Mouse (Mus musculus) MEL (cell line): ENCODE measurements around the gene Btbd17.

Experiments used
- CTCF ChIP-seq, 3 experiments: IDR thresholded peaks in 2 of 3; conservative IDR thresholded peaks in 1 of 3; 2 replicates each; pipeline ENCODE4 v1.5.1; 2011 to 2012; ENCODE audit warnings: low read length in 3 of 3, low read depth in 2 of 3, mild to moderate bottlenecking in 2 of 3, improper control_type of control experiment in 1 of 3, inconsistent platforms in 1 of 3, mixed read lengths in 1 of 3, moderate library complexity in 1 of 3; ENCODE audit not compliant: control insufficient read depth in 1 of 3, insufficient read depth in 1 of 3, poor library complexity in 1 of 3, severe bottlenecking in 1 of 3
- E2F4 ChIP-seq: IDR thresholded peaks from 2 replicates; pipeline ENCODE4 v1.6.1; 2011; ENCODE audit warnings: low read depth, low read length, improper control_type of control experiment, borderline replicate concordance
- MAZ ChIP-seq: IDR thresholded peaks from 2 replicates; pipeline ENCODE4 v1.6.1; 2012; ENCODE audit warnings: low read depth, mild to moderate bottlenecking, inconsistent platforms, low read length, improper control_type of control experiment
- POLR2A ChIP-seq, 2 experiments: IDR thresholded peaks; 2 replicates each; pipeline ENCODE4 v1.6.1; 2011 to 2012; ENCODE audit warnings: low read length in 2 of 2, mild to moderate bottlenecking in 2 of 2, control low read depth in 1 of 2, improper control_type of control experiment in 1 of 2, low read depth in 1 of 2, moderate library complexity in 1 of 2; ENCODE audit not compliant: control insufficient read depth in 1 of 2, insufficient read depth in 1 of 2, poor library complexity in 1 of 2
- TAL1 ChIP-seq: IDR thresholded peaks from 2 replicates; pipeline ENCODE4 v1.6.1; 2012; ENCODE audit warnings: mild to moderate bottlenecking, inconsistent platforms, low read length, moderate library complexity, mixed read lengths
- UBTF ChIP-seq: IDR thresholded peaks from 2 replicates; pipeline ENCODE4 v1.6.1; 2012; ENCODE audit warnings: low read depth, mild to moderate bottlenecking, inconsistent platforms, low read length, improper control_type of control experiment, moderate library complexity, borderline replicate concordance; ENCODE audit not compliant: insufficient read depth
- ZNF384 ChIP-seq: IDR thresholded peaks from 2 replicates; pipeline ENCODE4 v1.6.1; 2012; ENCODE audit warnings: low read depth, mild to moderate bottlenecking, inconsistent platforms, low read length, improper control_type of control experiment

DNA sequence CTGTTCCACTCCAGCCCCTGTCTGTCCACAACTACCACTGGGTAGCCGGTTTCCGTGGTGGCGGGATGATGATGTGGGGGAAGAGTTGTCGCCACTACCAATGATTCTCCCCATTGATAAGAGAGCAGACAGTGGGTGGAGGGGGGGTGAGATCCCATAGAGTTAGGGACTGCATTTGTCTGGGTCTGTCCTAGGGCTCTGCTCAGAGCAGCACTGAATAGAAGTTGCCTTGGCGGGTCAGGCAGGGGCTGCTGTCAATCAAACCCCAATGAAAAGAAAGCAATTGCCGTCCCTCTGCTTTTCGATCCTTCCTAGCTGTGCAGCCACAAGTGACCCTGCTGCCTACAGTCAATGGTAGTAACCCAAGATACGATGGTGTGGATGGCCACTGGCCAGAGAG, 8.2 kb upstream of the Btbd17 start:
- no peak for TF ChIP-seq ZNF384
- no peak for TF ChIP-seq E2F4
- no peak for TF ChIP-seq MAZ
- TF ChIP-seq CTCF (IDR thresholded peaks at IDR 0.05 in 2 of 3, conservative IDR thresholded peaks at IDR 0.05 in 1 of 3; ENCODE audit: control insufficient read depth in 1 of 3, insufficient read depth in 1 of 3, low read depth in 2 of 3, low read length in 3 of 3, poor library complexity in 1 of 3, severe bottlenecking in 1 of 3) = no peak
- no peak for TF ChIP-seq UBTF
- no peak for TF ChIP-seq POLR2A (IDR thresholded peaks at IDR 0.05; ENCODE audit: control insufficient read depth in 1 of 2, insufficient read depth in 1 of 2, low read depth in 1 of 2, low read length in 2 of 2, poor library complexity in 1 of 2)
- no peak for TF ChIP-seq TAL1
